Mouse (Mus musculus): ENCODE results near the gene Plekha5.

- no peak for TF ChIP-seq POLR2A (IDR thresholded peaks at IDR 0.05; ENCODE audit: low read depth, low read length)
- no peak for TF ChIP-seq CTCF (IDR thresholded peaks at IDR 0.05; ENCODE audit: borderline replicate concordance, insufficient read depth, low read length)
Measured at GRCm38 (mm10) chr6:140629176-140629859, 205.5 kb downstream of the Plekha5 start.
